Mouse (Mus musculus) heart, embryonic 13.5 days (tissue): ENCODE measurements around the gene Sbno2. TPM values are rescaled to one million over a fixed set of nuclear protein-coding genes. Genes with fewer than 3 reads are reported as not detected.

ENCODE experiments used
- ATAC-seq: fragments of 200-750 bp; cut with Nextera tagmentation; 2 replicates; pipeline ENCODE4 v1.8.0; 2017; ENCODE audit warnings: moderate TSS enrichment; ENCODE audit not compliant: insufficient number of reproducible peaks, low FRiP score, low TSS enrichment; ENCODE audit errors: extremely low read depth
- H3K27ac ChIP-seq: fragments of 300-500 bp; sonication (generic); replicated peaks from 2 replicates; pipeline ENCODE4 v1.5.1; 2015; ENCODE audit warnings: moderate library complexity, mild to moderate bottlenecking, inconsistent platforms
- H3K27me3 ChIP-seq: fragments of 300-500 bp; sonication (generic); replicated peaks from 2 replicates; pipeline ENCODE4 v1.6.1; 2015; ENCODE audit warnings: mild to moderate bottlenecking, inconsistent platforms
- H3K36me3 ChIP-seq: fragments of 300-500 bp; sonication (generic); 2 replicates; pipeline ENCODE4 v1.6.1; 2015; ENCODE audit warnings: mild to moderate bottlenecking, inconsistent platforms
- H3K4me1 ChIP-seq: fragments of 300-500 bp; sonication (generic); 2 replicates; pipeline ENCODE4 v1.6.1; 2015; ENCODE audit warnings: inconsistent platforms
- H3K4me2 ChIP-seq: fragments of 300-500 bp; sonication (generic); 2 replicates; pipeline ENCODE4 v1.6.1; 2015; ENCODE audit warnings: inconsistent platforms, mild to moderate bottlenecking, moderate library complexity
- H3K4me3 ChIP-seq: fragments of 300-500 bp; sonication (generic); 2 replicates; pipeline ENCODE4 v1.5.1; 2015; ENCODE audit warnings: moderate library complexity, mild to moderate bottlenecking, inconsistent platforms
- H3K9ac ChIP-seq: fragments of 300-500 bp; sonication (generic); 2 replicates; pipeline ENCODE4 v1.6.1; 2015; ENCODE audit warnings: inconsistent platforms, mild to moderate bottlenecking, moderate library complexity
- H3K9me3 ChIP-seq: fragments of 300-500 bp; sonication (generic); 2 replicates; pipeline ENCODE4 v1.6.1; 2016; ENCODE audit warnings: inconsistent platforms
- WGBS: fragments of 180-500 bp; shearing (Covaris S2); methylation state at CpG from one replicate; pipeline ENCODE4 v1.1.7; 2015; ENCODE audit warnings: mixed read lengths; 5-methylcytosine and 5-hydroxymethylcytosine counted together
- polyA plus RNA-seq: library from polyadenylated mRNA; unstranded; fragments of >200 nt; fragmentation: Nextera tagmentation; extraction: Ambion mirVana; gene quantifications from 2 replicates; pipeline ENCODE4 v1.2.1, GENCODE M21; 2015

The Sbno2 gene
- polyA plus RNA-seq, 1 experiment from 2014 or later = 10.1 TPM

DNA sequence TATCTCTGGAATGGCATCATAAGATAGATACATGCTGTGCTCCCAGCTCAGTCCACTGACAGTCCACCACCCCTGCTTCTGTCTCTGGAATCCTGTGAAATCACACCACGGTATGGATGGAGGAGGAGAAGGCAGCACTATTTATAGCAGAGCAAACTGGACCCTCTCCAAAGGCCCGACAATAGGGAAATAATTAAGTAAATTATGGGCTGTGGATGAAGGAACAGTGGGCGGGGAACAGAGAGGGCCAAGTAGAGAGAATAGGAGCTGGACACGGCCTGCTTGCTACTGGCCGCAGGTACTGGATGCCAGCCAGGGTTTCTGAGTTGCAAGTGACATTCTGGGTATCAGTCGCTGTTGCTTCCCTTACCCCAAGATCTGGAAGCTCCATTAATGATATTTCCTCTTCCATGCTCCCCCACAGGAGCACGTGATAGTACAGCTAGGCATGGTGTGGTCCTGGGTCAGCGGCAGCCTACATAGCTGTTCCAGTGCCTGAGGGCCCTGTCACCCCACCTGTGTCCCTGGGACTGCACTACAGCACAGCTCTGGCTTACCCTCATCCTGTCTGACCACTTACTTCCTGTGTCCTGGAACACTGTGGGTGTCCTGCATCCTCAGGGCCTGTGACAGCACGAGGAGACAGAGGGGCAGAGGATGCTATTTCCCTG is 20.4 kb downstream of the Sbno2 start:
- H3K4me1 ChIP-seq = peaks cover 37% of the 10 kb centered on the region
- ATAC-seq = no peak
- no peak overlapping the region; the same call in 1 of the 2 replicates for H3K4me3 ChIP-seq
- H3K27ac ChIP-seq = peak overlapping the region; percentile 80
- peak overlapping the region; percentile 70 for H3K9ac ChIP-seq
- no peaks in the 10 kb centered on the region for H3K27me3 ChIP-seq
- 46% methylated on average over 9 of the region's 9 CpGs for WGBS
- peaks cover 53% of the 10 kb centered on the region for H3K36me3 ChIP-seq
- H3K9me3 ChIP-seq = no peaks in the 10 kb centered on the region
- peak overlapping the region; percentile 16 for H3K4me2 ChIP-seq

DNA sequence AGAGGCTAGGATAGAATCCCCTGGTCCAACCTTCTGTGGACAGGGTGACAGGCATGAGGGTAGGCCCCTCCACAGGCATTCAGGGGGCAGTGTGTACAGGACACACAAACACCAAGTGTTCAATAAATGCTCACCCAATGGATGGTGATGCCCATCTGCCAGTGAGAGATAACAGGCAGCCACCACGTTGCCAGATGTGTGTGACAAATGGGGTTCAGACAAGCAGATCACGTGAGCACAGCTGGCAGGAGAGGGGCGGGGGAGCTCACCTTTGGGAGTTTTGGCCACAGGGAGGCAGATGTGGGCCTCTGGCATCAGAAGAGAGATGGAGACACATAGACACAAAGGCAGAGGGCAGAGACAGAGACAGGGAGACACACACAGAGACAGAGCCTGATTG is 24.3 kb downstream of the Sbno2 start:
- Histone ChIP-seq H3K36me3 (peaks cover 77% of the 10 kb centered on the region), H3K9me3 (no peaks in the 10 kb centered on the region), H3K27ac (peak overlapping the region; percentile 63), H3K4me3 (no peak overlapping the region), H3K9ac (peak overlapping the region; percentile 42; the same call in 1 of the 2 replicates), H3K4me1 (peaks cover 19% of the 10 kb centered on the region), H3K27me3 (no peaks in the 10 kb centered on the region), H3K4me2 (peak overlapping the region; percentile 33; the same call in 1 of the 2 replicates)
- ATAC-seq = peak; percentile 67
- 64% methylated on average over 3 of the region's 3 CpGs for WGBS

DNA sequence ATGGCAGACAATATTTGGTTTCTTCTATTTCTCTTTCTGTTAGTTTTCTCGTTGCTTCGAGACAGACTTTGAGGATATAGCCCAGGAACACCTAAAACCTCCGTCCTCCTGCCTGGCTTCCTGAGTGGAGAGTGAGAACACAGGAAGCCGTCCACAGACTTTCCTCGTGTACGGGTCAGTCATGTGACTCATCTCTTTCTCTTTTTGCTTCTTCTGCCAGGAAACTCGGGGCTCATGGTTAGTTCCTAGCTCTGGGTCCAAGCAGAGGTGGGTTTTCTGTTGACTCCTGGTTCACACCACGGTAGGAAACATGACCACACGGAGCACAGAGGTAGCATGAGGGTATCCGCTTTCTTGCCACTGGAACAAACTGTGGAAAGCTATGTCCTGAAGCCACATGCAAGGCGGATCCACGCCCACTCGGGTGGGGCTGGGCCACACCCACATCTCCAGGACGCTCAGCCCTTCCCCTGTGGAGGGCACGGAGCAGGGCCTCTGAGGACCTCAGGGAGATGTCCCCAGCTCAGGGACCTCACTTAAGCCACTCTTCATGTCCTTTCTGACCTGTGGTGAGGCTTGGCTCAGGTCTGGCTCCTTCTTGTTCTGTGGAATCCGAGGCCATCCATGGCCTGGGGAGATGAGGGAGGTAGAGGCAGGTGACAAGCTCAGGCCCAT is 24.8 kb downstream of the Sbno2 start:
- peak overlapping the region; percentile 63 for H3K27ac ChIP-seq
- ATAC-seq = 0 out of 2 replicates have a peak, but pooled peaks have one; percentile 45
- peaks cover 75% of the 10 kb centered on the region for H3K36me3 ChIP-seq
- no peaks in the 10 kb centered on the region for H3K27me3 ChIP-seq
- peak overlapping the region; percentile 42; the same call in 1 of the 2 replicates for H3K9ac ChIP-seq
- WGBS = 72% methylated on average over 16 of the region's 16 CpGs
- no peaks in the 10 kb centered on the region for H3K9me3 ChIP-seq
- no peak overlapping the region for H3K4me3 ChIP-seq
- H3K4me2 ChIP-seq = peak overlapping the region; percentile 33; the same call in 1 of the 2 replicates
- peaks cover 20% of the 10 kb centered on the region for H3K4me1 ChIP-seq

DNA sequence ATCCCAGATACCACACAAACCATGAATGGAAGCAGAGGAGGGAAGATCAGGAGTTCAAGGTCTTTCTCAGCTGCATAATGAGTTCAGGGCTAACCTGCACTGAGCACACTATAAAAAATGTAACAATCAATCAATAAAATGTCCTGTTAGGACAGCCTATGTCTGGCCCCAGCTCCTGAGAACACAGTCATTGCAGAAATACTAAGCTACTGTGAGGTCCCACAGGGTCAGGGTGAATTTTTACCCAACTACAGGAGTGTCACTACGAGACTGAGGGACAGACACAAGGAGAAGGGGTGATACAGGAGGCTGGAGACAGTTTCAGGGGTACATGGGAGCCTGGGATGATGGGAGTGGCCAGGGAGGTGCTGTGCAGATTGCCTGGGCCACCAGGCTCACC is 27.0 kb downstream of the Sbno2 start:
- Histone ChIP-seq H3K4me3 (no peak overlapping the region), H3K9me3 (no peaks in the 10 kb centered on the region), H3K4me2 (no peak overlapping the region), H3K36me3 (peaks cover 58% of the 10 kb centered on the region), H3K27ac (no peak overlapping the region), H3K4me1 (peaks cover 24% of the 10 kb centered on the region), H3K9ac (no peak overlapping the region), H3K27me3 (no peaks in the 10 kb centered on the region)
- 100% methylated on average over 1 of the region's 1 CpGs for WGBS
- ATAC-seq = no peak

DNA sequence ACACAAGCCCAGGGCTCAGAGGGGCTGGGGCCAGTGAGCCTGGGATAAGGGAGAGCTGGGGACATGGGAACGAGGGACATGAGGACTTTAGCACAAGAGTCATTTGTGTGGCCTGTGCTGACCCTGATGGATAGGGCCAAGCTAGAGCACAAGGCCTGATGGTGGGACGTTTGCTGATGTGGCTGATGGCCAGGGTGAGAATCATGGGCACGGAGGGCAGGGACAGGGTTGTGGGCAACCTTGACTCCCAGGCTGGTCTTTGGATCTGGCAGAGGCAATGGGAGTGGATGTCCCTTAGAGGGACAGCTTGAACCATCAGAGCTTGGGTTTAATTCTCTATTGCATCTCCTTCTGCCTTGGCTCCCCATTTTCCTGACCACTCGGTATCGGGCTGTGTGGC is 28.1 kb downstream of the Sbno2 start:
- H3K9ac ChIP-seq = no peak overlapping the region
- H3K4me2 ChIP-seq = no peak overlapping the region
- no peak overlapping the region for H3K27ac ChIP-seq
- WGBS = 89% methylated on average over 5 of the region's 5 CpGs
- no peaks in the 10 kb centered on the region for H3K9me3 ChIP-seq
- peaks cover 35% of the 10 kb centered on the region for H3K4me1 ChIP-seq
- H3K4me3 ChIP-seq = no peak overlapping the region
- H3K27me3 ChIP-seq = no peaks in the 10 kb centered on the region
- H3K36me3 ChIP-seq = peaks cover 47% of the 10 kb centered on the region
- ATAC-seq = no peak

DNA sequence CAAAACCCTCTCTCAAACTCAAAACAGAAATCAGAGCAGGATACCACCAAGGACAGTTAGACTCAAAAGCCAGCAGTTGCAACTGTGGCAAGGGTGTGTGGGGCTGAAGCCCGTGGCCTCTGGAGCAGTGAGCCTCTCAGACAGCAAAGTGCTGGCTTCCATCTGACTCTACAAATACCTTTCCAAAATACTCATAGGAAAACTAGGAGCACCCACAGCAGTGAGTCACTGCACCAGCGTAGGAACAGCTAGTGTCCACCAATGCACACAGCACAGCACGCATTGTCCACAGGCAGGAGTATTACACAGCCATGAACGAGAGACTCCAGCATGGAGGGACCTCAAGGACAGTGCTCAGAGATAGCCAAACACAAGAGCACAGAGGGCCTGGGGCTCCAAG is 29.0 kb downstream of the Sbno2 start:
- no peak for ATAC-seq
- no peak overlapping the region for H3K27ac ChIP-seq
- H3K4me1 ChIP-seq = peaks cover 44% of the 10 kb centered on the region
- WGBS = 95% methylated on average over 4 of the region's 4 CpGs
- H3K4me2 ChIP-seq = no peak overlapping the region
- H3K27me3 ChIP-seq = no peaks in the 10 kb centered on the region
- no peaks in the 10 kb centered on the region for H3K9me3 ChIP-seq
- peaks cover 38% of the 10 kb centered on the region for H3K36me3 ChIP-seq
- H3K4me3 ChIP-seq = no peak overlapping the region
- H3K9ac ChIP-seq = 0 out of 2 replicates have a peak overlapping the region, but pooled peaks have one; percentile 77

DNA sequence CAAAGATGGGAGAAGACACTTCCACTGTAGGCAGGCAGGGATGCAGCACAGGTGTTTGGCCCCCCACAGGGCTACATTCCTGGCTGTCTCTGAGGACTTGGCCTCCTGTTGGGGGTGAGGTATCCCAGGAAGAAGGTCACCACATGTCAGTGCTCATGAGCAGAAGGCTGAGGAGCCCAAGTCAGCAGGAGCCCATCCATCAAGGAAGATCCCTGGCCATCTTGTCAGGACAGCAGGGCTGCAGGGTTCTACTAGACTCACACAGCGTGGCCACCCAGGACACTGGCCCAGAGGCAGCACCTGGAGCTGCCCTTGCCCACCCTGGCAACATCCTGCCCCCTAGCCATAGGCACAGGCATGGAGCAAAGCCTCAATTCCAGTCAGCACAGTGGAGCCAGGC is 29.4 kb downstream of the Sbno2 start:
- no peaks in the 10 kb centered on the region for H3K9me3 ChIP-seq
- peaks cover 34% of the 10 kb centered on the region for H3K36me3 ChIP-seq
- H3K27me3 ChIP-seq = no peaks in the 10 kb centered on the region
- H3K9ac ChIP-seq = peak overlapping the region; percentile 77; the same call in 1 of the 2 replicates
- no peak overlapping the region for H3K4me3 ChIP-seq
- no peak overlapping the region for H3K4me2 ChIP-seq
- peaks cover 49% of the 10 kb centered on the region for H3K4me1 ChIP-seq
- H3K27ac ChIP-seq = peak overlapping the region; percentile 61
- no peak for ATAC-seq
- 61% methylated on average over 1 of the region's 1 CpGs for WGBS

DNA sequence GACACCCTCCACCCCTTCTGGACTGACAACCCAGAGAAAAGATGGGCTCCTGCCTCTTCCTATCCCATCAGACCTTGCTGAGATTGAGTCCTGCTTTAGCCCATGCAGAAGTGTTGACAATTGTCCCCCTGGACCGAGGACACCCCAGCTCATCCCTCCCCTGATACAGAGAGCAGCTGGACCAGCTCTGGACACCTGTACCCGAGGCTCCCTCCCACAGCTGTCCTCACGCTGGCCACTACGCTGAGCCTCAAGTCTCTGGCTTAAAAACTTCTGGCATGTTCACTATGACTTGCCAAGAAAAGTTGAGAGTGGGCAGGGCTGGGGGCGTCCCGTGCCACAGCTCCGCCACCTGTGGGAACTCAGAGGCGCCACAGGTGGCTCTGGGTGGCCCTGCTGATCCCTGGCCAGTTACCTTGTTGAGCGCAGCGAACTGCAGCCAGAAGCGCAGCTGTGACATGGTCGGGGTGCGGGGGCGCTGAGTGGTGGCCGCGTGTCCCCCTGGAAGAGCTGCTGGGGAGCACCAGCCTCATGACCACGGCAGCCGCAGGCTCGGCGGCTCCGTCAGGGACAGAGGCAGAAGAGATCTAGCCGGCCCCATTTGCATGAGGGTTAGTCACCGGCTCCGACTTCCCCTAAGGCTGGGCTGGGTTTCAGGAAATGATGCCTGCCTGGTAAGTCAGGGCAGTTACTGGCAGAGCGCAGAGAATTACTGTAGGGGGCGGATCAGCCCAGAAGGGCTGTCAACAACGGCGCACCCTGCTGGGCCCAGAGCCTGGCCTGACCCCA is 30.4 kb downstream of the Sbno2 start:
- peak overlapping the region; percentile 42 for H3K4me3 ChIP-seq
- no peaks in the 10 kb centered on the region for H3K27me3 ChIP-seq
- peak overlapping the region; percentile 68 for H3K4me2 ChIP-seq
- 16% methylated on average over 28 of the region's 28 CpGs for WGBS
- H3K9me3 ChIP-seq = no peaks in the 10 kb centered on the region
- peaks cover 58% of the 10 kb centered on the region for H3K4me1 ChIP-seq
- no peak for ATAC-seq
- peak overlapping the region; percentile 61 for H3K27ac ChIP-seq
- peak overlapping the region; percentile 77 for H3K9ac ChIP-seq
- H3K36me3 ChIP-seq = peaks cover 24% of the 10 kb centered on the region

DNA sequence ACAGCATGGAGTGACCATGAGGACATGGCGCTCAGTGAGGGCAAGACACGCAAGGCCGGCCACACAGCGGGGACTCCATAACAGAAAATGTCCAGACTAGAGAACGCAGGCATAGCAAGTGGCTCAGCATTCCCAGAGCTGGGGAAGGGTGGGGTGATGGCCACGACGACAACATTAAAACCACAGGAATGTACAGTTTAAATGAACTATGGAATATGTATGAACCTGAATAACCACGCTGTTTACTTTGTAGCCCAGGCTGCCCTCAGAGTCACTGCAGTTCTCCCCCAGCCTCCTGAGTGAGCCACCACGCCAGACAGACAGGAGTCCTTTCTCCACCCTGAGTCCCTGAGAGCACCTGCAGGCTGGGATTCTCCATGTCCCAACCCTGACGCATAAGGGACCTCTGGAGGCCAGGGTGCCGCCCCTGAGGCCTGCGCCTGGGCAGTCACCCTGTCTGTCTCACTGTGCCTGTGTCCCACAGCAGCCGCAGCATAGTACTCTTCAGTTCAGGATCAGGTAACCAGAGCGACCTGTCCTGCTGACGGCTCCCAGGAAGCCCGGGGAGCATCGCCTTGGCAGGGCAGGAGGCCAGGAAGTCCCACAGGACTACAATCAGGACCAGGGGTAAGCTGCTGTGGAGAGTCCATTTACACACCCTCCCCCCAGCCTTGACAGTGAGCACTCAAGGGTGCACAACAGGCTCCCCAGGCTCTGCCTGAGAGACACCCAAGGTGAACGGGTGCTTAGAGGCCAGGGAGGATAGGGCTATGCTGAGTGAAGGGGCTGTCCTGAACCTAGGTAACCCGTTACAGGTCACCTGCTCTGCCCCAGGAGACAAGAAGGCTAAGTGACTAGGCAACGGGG is 32.5 kb downstream of the Sbno2 start:
- Histone ChIP-seq H3K9ac (peak overlapping the region; percentile 15), H3K9me3 (no peaks in the 10 kb centered on the region), H3K36me3 (peaks cover 11% of the 10 kb centered on the region; the same call in 1 of the 2 replicates), H3K4me3 (no peak overlapping the region), H3K27ac (no peak overlapping the region), H3K4me1 (peaks cover 62% of the 10 kb centered on the region), H3K4me2 (no peak overlapping the region), H3K27me3 (no peaks in the 10 kb centered on the region)
- 79% methylated on average over 20 of the region's 20 CpGs for WGBS
- ATAC-seq = no peak

DNA sequence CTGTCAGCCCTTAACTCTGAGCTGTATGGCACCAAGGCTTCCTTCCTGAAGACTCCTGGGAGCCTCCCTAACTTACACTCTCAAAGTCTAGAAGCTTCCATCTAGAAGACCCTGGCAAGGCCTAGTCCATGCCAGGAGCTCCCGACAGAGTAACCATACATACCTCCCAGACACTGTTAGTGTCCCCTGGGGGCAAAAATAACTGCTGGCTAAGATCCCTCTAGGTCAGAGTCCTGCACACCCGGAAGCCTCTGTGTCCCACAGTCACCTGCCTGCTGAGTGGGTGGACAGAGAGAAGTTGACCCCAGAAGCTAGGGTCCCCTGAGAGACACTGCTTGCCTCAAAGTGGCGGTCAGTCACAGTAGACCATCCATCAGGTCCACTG is 33.9 kb downstream of the Sbno2 start:
- H3K4me2 ChIP-seq = peak overlapping the region; percentile 33

More for the DNA sequence above, 33.9 kb downstream of the Sbno2 start:
- Histone ChIP-seq H3K36me3 (peaks cover 18% of the 10 kb centered on the region), H3K4me3 (no peak overlapping the region), H3K27ac (peak overlapping the region; percentile 85), H3K4me1 (peaks cover 62% of the 10 kb centered on the region), H3K27me3 (no peaks in the 10 kb centered on the region), H3K9me3 (no peaks in the 10 kb centered on the region), H3K9ac (peak overlapping the region; percentile 66)
- 49% methylated on average over 3 of the region's 3 CpGs for WGBS
- ATAC-seq = no peak
